Mouse (Mus musculus): ENCODE measurements around the gene Tmem80. TPM values are rescaled to one million over a fixed set of nuclear protein-coding genes. Genes with fewer than 3 reads are reported as not detected.

The Tmem80 gene
- polyA plus RNA-seq, 1 experiment from 2014 or later: 53.1 TPM

GRCm38 (mm10) chr7:141315974-141316373, 11.6 kb upstream of the Tmem80 start:
- no peak overlapping the region for H3K9ac ChIP-seq (ENCODE audit: low read depth, low read length)
- ATAC-seq: no peak
- WGBS: 81% methylated on average over 5 of the region's 5 CpGs
- H3K36me3 ChIP-seq (ENCODE audit: control insufficient read depth, insufficient read depth, low read length): peaks cover 69% of the 10 kb centered on the region
- H3K4me3 ChIP-seq (ENCODE audit: low read depth, low read length): no peak overlapping the region
- H3K9me3 ChIP-seq (replicated peaks; ENCODE audit: control insufficient read depth, low read length, poor library complexity, severe bottlenecking): no peaks in the 10 kb centered on the region
- H3K4me1 ChIP-seq (ENCODE audit: control insufficient read depth, insufficient read depth, low read length): no peaks in the 10 kb centered on the region
- H3K4me2 ChIP-seq (ENCODE audit: low read length): no peak overlapping the region
- H3K27me3 ChIP-seq (ENCODE audit: control insufficient read depth, insufficient read depth, low read depth, low read length): no peaks in the 10 kb centered on the region
- H3K27ac ChIP-seq (ENCODE audit: low read length): no peak overlapping the region

DNA sequence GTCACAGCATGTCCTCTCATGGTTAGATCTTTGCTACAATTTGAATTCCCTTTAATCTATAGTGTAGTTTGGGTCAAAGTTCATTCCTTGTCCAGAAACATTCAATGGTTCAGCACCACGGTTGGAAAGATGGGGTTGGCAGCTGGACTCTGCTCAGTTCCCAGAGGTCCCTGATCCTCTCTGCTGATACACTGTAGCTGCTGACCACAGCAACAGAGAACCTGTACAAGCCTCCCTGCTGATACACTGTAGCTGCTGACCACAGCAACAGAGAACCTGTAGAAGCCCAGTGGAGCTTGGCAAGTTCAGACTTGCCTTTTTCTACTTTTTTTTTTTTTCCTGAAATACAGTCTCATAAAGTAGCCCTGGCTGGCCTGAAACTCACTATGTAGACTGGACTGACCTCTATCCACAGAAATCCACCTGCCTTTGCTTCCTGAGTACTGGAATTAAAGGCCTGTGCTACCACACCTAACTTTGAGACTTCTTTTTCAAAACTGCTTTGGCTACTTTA, 9.9 kb upstream of the Tmem80 start:
- Histone ChIP-seq H3K9ac (ENCODE audit: low read depth, low read length) (no peak overlapping the region), H3K4me1 (ENCODE audit: control insufficient read depth, insufficient read depth, low read length) (no peaks in the 10 kb centered on the region), H3K27me3 (ENCODE audit: control insufficient read depth, insufficient read depth, low read depth, low read length) (no peaks in the 10 kb centered on the region), H3K9me3 (replicated peaks; ENCODE audit: control insufficient read depth, low read length, poor library complexity, severe bottlenecking) (no peaks in the 10 kb centered on the region), H3K36me3 (ENCODE audit: control insufficient read depth, insufficient read depth, low read length) (peaks cover 62% of the 10 kb centered on the region), H3K4me2 (ENCODE audit: low read length) (no peak overlapping the region), H3K27ac (ENCODE audit: low read length) (no peak overlapping the region), H3K4me3 (ENCODE audit: low read depth, low read length) (no peak overlapping the region)
- WGBS: 88% methylated on average over 1 of the region's 1 CpGs
- no peak for ATAC-seq

- no peak for ATAC-seq
- Histone ChIP-seq H3K9me3 (replicated peaks; ENCODE audit: control insufficient read depth, low read length, poor library complexity, severe bottlenecking) (no peaks in the 10 kb centered on the region), H3K4me3 (ENCODE audit: low read depth, low read length) (no peak overlapping the region)
Measured at GRCm38 (mm10) chr7:141319446-141319845, 8.1 kb upstream of the Tmem80 start.

DNA sequence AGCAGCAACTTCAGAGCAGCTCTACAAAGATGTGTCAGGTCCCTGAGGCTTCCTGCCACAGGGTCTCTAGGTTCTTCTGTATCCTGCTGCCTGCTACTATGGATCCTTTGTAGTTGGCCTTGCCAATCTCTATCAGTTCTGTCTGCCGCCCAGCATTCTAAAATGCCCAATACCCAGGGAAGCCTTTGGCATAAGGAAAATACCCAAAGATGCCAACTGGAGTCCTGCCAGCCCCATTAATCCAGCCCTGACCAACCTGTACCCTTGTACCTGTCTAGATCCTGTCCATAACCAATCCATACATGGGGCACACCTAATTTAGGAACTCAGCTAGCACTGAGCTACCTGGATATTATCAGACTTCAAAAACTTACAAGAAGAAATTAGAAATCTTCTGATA, 2.9 kb upstream of the Tmem80 start:
- Histone ChIP-seq H3K27me3 (ENCODE audit: control insufficient read depth, insufficient read depth, low read depth, low read length) (no peaks in the 10 kb centered on the region), H3K4me3 (ENCODE audit: low read depth, low read length) (no peak overlapping the region), H3K9ac (ENCODE audit: low read depth, low read length) (no peak overlapping the region), H3K4me2 (ENCODE audit: low read length) (peak overlapping the region; percentile 8; the same call in 1 of the 2 replicates), H3K27ac (ENCODE audit: low read length) (no peak overlapping the region), H3K9me3 (replicated peaks; ENCODE audit: control insufficient read depth, low read length, poor library complexity, severe bottlenecking) (no peaks in the 10 kb centered on the region), H3K4me1 (ENCODE audit: control insufficient read depth, insufficient read depth, low read length) (peaks cover 30% of the 10 kb centered on the region), H3K36me3 (ENCODE audit: control insufficient read depth, insufficient read depth, low read length) (peaks cover 19% of the 10 kb centered on the region)
- ATAC-seq: no peak
- WGBS: 91% methylated on average over 1 of the region's 1 CpGs

More at GRCm38 (mm10) chr7:141319446-141319845, 8.1 kb upstream of the Tmem80 start:
- H3K4me2 ChIP-seq (ENCODE audit: low read length): no peak overlapping the region
- H3K36me3 ChIP-seq (ENCODE audit: control insufficient read depth, insufficient read depth, low read length): peaks cover 53% of the 10 kb centered on the region
- 79% methylated on average over 2 of the region's 2 CpGs for WGBS
- peaks cover 3% of the 10 kb centered on the region for H3K4me1 ChIP-seq (ENCODE audit: control insufficient read depth, insufficient read depth, low read length)
- H3K9ac ChIP-seq (ENCODE audit: low read depth, low read length): no peak overlapping the region
- H3K27ac ChIP-seq (ENCODE audit: low read length): no peak overlapping the region
- H3K27me3 ChIP-seq (ENCODE audit: control insufficient read depth, insufficient read depth, low read depth, low read length): no peaks in the 10 kb centered on the region

DNA sequence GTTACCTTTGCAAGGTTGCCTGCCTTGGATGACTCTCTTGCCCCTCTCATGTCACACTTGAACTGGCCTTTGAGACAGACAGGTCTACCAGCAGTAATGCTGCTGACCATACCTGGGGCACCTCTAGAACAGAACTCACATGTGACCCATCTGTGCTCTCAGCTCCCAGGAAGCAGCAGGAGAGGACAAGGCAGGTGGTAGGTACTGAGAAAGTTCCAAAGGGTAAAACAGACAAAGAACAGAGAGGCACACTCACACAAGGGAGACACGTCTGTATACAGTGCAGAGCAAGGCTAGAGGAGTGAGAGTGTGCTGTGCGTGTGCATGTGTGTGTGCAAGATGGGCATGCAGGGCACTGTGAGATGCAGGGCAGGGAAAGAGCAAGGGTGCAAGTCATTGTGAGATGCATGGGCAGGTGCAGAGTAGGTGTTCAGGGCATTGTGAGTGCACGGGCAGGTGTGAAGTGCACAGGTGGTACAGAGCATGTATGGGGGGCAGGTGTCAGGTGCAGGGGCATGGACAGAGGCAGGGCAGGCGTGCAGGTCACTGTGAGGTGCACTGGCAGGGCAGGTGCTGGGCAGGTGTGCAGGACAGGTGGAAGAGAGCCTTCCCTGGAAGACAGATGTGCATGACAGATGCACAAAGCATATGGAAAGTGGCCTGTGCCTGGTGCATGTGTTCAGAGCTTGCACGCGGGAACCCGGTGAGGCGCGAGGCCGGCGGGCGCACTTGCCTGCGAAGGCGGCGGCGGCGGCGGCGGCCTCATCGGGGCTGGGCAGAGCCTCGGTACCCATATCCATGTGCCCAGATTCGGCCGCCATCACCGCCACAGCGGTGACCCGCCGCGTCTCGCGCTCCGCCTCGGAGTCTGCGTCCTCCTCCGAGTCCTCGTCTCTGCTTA, 743 bp upstream of the Tmem80 start:
- peak; percentile 19 for ATAC-seq
- peak overlapping the region; percentile 87 for H3K4me2 ChIP-seq (ENCODE audit: low read length)

DNA sequence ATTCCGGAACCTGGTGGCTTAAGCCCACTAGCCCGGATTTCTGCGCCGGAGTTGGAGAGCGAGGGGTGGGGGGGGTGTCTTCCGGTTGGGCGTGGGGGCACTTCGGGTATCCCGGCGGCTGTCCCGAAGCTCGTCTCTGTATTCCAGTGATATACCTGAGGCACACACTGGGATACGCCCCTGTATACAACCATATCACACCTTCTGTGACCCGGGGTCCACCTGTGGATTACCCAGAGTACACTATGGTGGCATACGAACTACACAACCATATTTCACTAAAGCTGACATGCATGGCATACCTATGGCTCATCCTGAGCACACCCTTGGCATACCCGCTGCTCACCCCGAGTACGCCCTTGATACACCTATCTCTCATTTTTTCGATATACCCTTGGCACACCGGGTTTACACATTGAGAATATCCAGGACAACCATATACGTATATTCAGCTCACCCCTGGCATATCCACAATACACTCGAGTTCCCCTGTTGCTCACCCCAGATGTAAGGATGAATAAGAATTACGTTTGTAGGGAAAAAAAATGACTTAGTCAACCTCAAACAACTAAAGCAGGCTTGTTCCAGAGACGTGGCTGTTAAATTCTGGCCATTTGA, 943 bp downstream of the Tmem80 start:
- 15% methylated on average over 24 of the region's 24 CpGs for WGBS
- peak; percentile 23 for ATAC-seq
- H3K27me3 ChIP-seq (ENCODE audit: control insufficient read depth, insufficient read depth, low read depth, low read length): no peaks in the 10 kb centered on the region

More for the DNA sequence above, 743 bp upstream of the Tmem80 start:
- H3K27me3 ChIP-seq (ENCODE audit: control insufficient read depth, insufficient read depth, low read depth, low read length): no peaks in the 10 kb centered on the region
- peak overlapping the region; percentile 96 for H3K9ac ChIP-seq (ENCODE audit: low read depth, low read length)
- 4% methylated on average over 29 of the region's 35 CpGs for WGBS
- H3K4me1 ChIP-seq (ENCODE audit: control insufficient read depth, insufficient read depth, low read length): peaks cover 30% of the 10 kb centered on the region
- peaks cover 8% of the 10 kb centered on the region for H3K36me3 ChIP-seq (ENCODE audit: control insufficient read depth, insufficient read depth, low read length)
- H3K9me3 ChIP-seq (replicated peaks; ENCODE audit: control insufficient read depth, low read length, poor library complexity, severe bottlenecking): no peaks in the 10 kb centered on the region
- peak overlapping the region; percentile 48 for H3K4me3 ChIP-seq (ENCODE audit: low read depth, low read length)
- peak overlapping the region; percentile 100 for H3K27ac ChIP-seq (ENCODE audit: low read length)

DNA sequence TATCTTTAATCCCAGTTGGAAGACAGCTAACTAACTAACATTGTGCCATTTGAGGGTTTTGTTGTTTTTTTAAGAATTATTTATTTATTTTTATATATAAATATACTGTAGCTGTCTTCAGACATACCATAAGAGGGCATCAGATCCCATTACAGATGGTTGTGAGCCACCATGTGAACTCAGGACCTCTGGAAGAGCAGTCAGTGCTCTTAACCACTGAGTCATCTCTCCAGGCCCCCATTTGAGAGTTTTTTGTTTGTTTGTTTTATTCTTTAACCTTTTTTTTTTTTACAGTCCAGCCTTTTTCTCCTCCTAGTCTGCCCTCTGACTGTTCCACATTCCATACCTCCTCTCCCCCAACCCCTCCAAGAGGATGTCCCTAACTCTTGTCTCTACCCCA, 3.2 kb downstream of the Tmem80 start:
- Histone ChIP-seq H3K27me3 (ENCODE audit: control insufficient read depth, insufficient read depth, low read depth, low read length) (no peaks in the 10 kb centered on the region), H3K9me3 (replicated peaks; ENCODE audit: control insufficient read depth, low read length, poor library complexity, severe bottlenecking) (no peaks in the 10 kb centered on the region), H3K9ac (ENCODE audit: low read depth, low read length) (no peak overlapping the region), H3K4me2 (ENCODE audit: low read length) (no peak overlapping the region), H3K27ac (ENCODE audit: low read length) (no peak overlapping the region), H3K4me3 (ENCODE audit: low read depth, low read length) (no peak overlapping the region), H3K4me1 (ENCODE audit: control insufficient read depth, insufficient read depth, low read length) (peaks cover 16% of the 10 kb centered on the region), H3K36me3 (ENCODE audit: control insufficient read depth, insufficient read depth, low read length) (0 out of 2 replicates have a peak, but pooled peaks cover 6% of the 10 kb centered on the region)
- ATAC-seq: no peak

More for the DNA sequence above, 943 bp downstream of the Tmem80 start:
- peak overlapping the region; percentile 96 for H3K9ac ChIP-seq (ENCODE audit: low read depth, low read length)
- peak overlapping the region; percentile 48 for H3K4me3 ChIP-seq (ENCODE audit: low read depth, low read length)
- H3K9me3 ChIP-seq (replicated peaks; ENCODE audit: control insufficient read depth, low read length, poor library complexity, severe bottlenecking): no peaks in the 10 kb centered on the region
- peaks cover 5% of the 10 kb centered on the region; the same call in 1 of the 2 replicates for H3K36me3 ChIP-seq (ENCODE audit: control insufficient read depth, insufficient read depth, low read length)
- peaks cover 30% of the 10 kb centered on the region for H3K4me1 ChIP-seq (ENCODE audit: control insufficient read depth, insufficient read depth, low read length)
- peak overlapping the region; percentile 44 for H3K4me2 ChIP-seq (ENCODE audit: low read length)
- H3K27ac ChIP-seq (ENCODE audit: low read length): peak overlapping the region; percentile 100

DNA sequence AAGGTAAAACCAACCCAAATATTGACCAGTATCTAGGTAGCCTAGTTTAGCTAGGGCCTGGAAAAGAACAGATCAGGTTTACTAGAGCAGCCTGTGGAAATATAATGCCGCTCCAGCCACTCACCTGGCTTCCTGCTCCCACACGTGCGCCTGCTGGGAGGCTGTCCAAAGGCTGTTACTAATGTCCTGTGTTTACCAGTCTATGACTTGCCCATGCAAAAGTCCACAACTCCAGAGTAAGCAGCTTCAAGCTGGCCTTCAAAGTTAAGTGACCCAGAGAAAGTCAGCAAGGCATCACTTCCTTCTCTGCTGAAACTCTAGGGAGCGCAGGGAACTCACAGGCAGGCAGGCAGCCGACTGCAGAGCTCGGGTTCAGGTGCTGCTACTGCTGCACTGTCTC, 4.5 kb downstream of the Tmem80 start:
- H3K4me1 ChIP-seq (ENCODE audit: control insufficient read depth, insufficient read depth, low read length): peaks cover 5% of the 10 kb centered on the region
- H3K4me3 ChIP-seq (ENCODE audit: low read depth, low read length): no peak overlapping the region
- H3K27ac ChIP-seq (ENCODE audit: low read length): no peak overlapping the region
- H3K36me3 ChIP-seq (ENCODE audit: control insufficient read depth, insufficient read depth, low read length): 0 out of 2 replicates have a peak, but pooled peaks cover 6% of the 10 kb centered on the region
- no peak for ATAC-seq
- H3K9ac ChIP-seq (ENCODE audit: low read depth, low read length): no peak overlapping the region
- WGBS: 87% methylated on average over 6 of the region's 6 CpGs
- H3K9me3 ChIP-seq (replicated peaks; ENCODE audit: control insufficient read depth, low read length, poor library complexity, severe bottlenecking): no peaks in the 10 kb centered on the region
- no peaks in the 10 kb centered on the region for H3K27me3 ChIP-seq (ENCODE audit: control insufficient read depth, insufficient read depth, low read depth, low read length)
- H3K4me2 ChIP-seq (ENCODE audit: low read length): no peak overlapping the region

Measured in midbrain, embryonic 16.5 days (tissue).